Mouse (Mus musculus): ENCODE measurements around the gene Sult2b1. TPM values are rescaled to one million over a fixed set of nuclear protein-coding genes. Genes with fewer than 3 reads are reported as not detected.

The Sult2b1 gene
- polyA plus RNA-seq, 1 experiment from 2014 or later, result 5.2 TPM

Other genes with a start within 250 kb of the Sult2b1 start
- gene Hsd17b14, start 229.8 kb downstream of the Sult2b1 start, polyA plus RNA-seq (2015; fragmentation: Nextera tagmentation; extraction: Ambion mirVana), result 0.52 and 1.7 TPM in 2 replicates
- 24.0 and 24.1 TPM in 2 replicates for gene Bcat2, start 214.5 kb downstream of the Sult2b1 start, polyA plus RNA-seq (2015; fragmentation: Nextera tagmentation; extraction: Ambion mirVana)
- gene Fgf21, start 169.2 kb downstream of the Sult2b1 start, polyA plus RNA-seq (2015; fragmentation: Nextera tagmentation; extraction: Ambion mirVana), result not detected in 2 replicates
- gene Fut1, start 167.4 kb downstream of the Sult2b1 start, polyA plus RNA-seq (2015; fragmentation: Nextera tagmentation; extraction: Ambion mirVana), result not detected in 2 replicates
- gene Izumo1, start 162.9 kb downstream of the Sult2b1 start, polyA plus RNA-seq (2015; fragmentation: Nextera tagmentation; extraction: Ambion mirVana), result 0.10 TPM in 1 of 2 replicates, not detected in the other
- 13.1 TPM in 2 replicates for gene Rasip1, start 157.2 kb downstream of the Sult2b1 start, polyA plus RNA-seq (2015; fragmentation: Nextera tagmentation; extraction: Ambion mirVana)
- gene Mamstr, start 144.7 kb downstream of the Sult2b1 start, polyA plus RNA-seq (2015; fragmentation: Nextera tagmentation; extraction: Ambion mirVana), result 3.1 and 3.4 TPM in 2 replicates
- 0.15 TPM in 1 of 2 replicates, not detected in the other for gene Fut2, start 118.3 kb downstream of the Sult2b1 start, polyA plus RNA-seq (2015; fragmentation: Nextera tagmentation; extraction: Ambion mirVana)
- gene Ntn5, start 100.6 kb downstream of the Sult2b1 start, polyA plus RNA-seq (2015; fragmentation: Nextera tagmentation; extraction: Ambion mirVana), result 1.9 and 2.6 TPM in 2 replicates
- 0.52 and 0.93 TPM in 2 replicates for gene Sec1, start 90.3 kb downstream of the Sult2b1 start, polyA plus RNA-seq (2015; fragmentation: Nextera tagmentation; extraction: Ambion mirVana)
- gene Car11, start 84.8 kb downstream of the Sult2b1 start, polyA plus RNA-seq (2015; fragmentation: Nextera tagmentation; extraction: Ambion mirVana), result 44.5 and 46.0 TPM in 2 replicates
- gene Dbp, start 79.6 kb downstream of the Sult2b1 start, polyA plus RNA-seq (2015; fragmentation: Nextera tagmentation; extraction: Ambion mirVana), result 3.1 and 4.1 TPM in 2 replicates
- 570 and 614 TPM in 2 replicates for gene Rpl18, start 69.2 kb downstream of the Sult2b1 start, polyA plus RNA-seq (2015; fragmentation: Nextera tagmentation; extraction: Ambion mirVana)
- gene Sphk2, start 66.7 kb downstream of the Sult2b1 start, polyA plus RNA-seq (2015; fragmentation: Nextera tagmentation; extraction: Ambion mirVana), result 25.1 and 26.3 TPM in 2 replicates
- gene Fam83e, start 63.5 kb downstream of the Sult2b1 start, polyA plus RNA-seq (2015; fragmentation: Nextera tagmentation; extraction: Ambion mirVana), result 0.39 and 0.55 TPM in 2 replicates
- not detected in 2 replicates for gene Spaca4, start 58.9 kb downstream of the Sult2b1 start, polyA plus RNA-seq (2015; fragmentation: Nextera tagmentation; extraction: Ambion mirVana)
- gene Lmtk3, start 931 bp downstream of the Sult2b1 start, polyA plus RNA-seq (2015; fragmentation: Nextera tagmentation; extraction: Ambion mirVana), result 17.2 and 17.4 TPM in 2 replicates
- 292 and 303 TPM in 2 replicates for gene Cyth2, start 29.9 kb upstream of the Sult2b1 start, polyA plus RNA-seq (2015; fragmentation: Nextera tagmentation; extraction: Ambion mirVana)
- 0.85 and 0.93 TPM in 2 replicates for gene Kcnj14, start 40.1 kb upstream of the Sult2b1 start, polyA plus RNA-seq (2015; fragmentation: Nextera tagmentation; extraction: Ambion mirVana)
- 34.6 and 37.2 TPM in 2 replicates for gene Grwd1, start 46.3 kb upstream of the Sult2b1 start, polyA plus RNA-seq (2015; fragmentation: Nextera tagmentation; extraction: Ambion mirVana)
- gene Kdelr1, start 88.1 kb upstream of the Sult2b1 start, polyA plus RNA-seq (2015; fragmentation: Nextera tagmentation; extraction: Ambion mirVana), result 41.9 and 44.6 TPM in 2 replicates
- gene Grin2d, start 93.7 kb upstream of the Sult2b1 start, polyA plus RNA-seq (2015; fragmentation: Nextera tagmentation; extraction: Ambion mirVana), result 1.6 and 2.1 TPM in 2 replicates
- not detected in 2 replicates for gene Syngr4, start 112.0 kb upstream of the Sult2b1 start, polyA plus RNA-seq (2015; fragmentation: Nextera tagmentation; extraction: Ambion mirVana)
- 4.7 and 5.1 TPM in 2 replicates for gene Tmem143, start 112.3 kb upstream of the Sult2b1 start, polyA plus RNA-seq (2015; fragmentation: Nextera tagmentation; extraction: Ambion mirVana)
- 47.4 and 51.6 TPM in 2 replicates for gene Emp3, start 136.7 kb upstream of the Sult2b1 start, polyA plus RNA-seq (2015; fragmentation: Nextera tagmentation; extraction: Ambion mirVana)
- gene Ccdc114, start 139.4 kb upstream of the Sult2b1 start, polyA plus RNA-seq (2015; fragmentation: Nextera tagmentation; extraction: Ambion mirVana), result 3.4 and 3.8 TPM in 2 replicates
- 0.52 and 0.56 TPM in 2 replicates for gene Abcc6, start 245.6 kb upstream of the Sult2b1 start, polyA plus RNA-seq (2015; fragmentation: Nextera tagmentation; extraction: Ambion mirVana)
- gene Nomo1, start 249.0 kb upstream of the Sult2b1 start, polyA plus RNA-seq (2015; fragmentation: Nextera tagmentation; extraction: Ambion mirVana), result 36.0 and 38.6 TPM in 2 replicates

Measured in neural tube, embryonic 13.5 days (tissue).